Mouse (Mus musculus) liver, adult 10 weeks (tissue): Measurements from ENCODE around the gene Ccdc27. TPM values are rescaled to one million over a fixed set of nuclear protein-coding genes. Genes with fewer than 3 reads are reported as not detected.

Experiments
- polyA plus RNA-seq: library from polyadenylated mRNA; stranded (reverse); fragments of 350-450 nt; fragmentation: Illumina TruSeq; extraction: RNeasy Lipid Tissue Mini Kit (QIAGEN cat#74804); gene quantifications from one replicate; pipeline ENCODE4 v1.2.3, GENCODE M21; 2014; ENCODE audit warnings: low read depth, low replicate concordance

Gene Ccdc27
- polyA plus RNA-seq, result not detected

DNA sequence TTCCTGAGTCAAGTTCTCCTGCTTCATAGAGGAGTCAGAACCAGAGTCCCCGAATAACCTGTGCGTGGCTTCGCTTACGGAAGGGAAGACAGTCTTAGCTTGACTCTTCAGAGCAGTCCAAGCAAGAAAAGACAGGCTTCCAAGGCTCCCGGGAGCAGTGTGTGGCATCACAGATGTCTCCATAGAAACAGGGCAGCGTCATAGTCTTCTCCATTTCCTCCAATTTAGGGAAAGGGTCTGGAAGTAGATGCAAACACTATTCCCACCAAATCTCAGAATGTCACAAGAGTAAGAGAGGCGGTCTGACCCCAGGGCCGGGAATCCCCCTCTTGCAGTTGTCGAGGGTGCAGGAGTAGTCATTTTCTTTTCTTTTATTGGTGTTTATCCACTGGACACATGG lies at the start of gene Ccdc27:
Gene Ccdc27 (minus strand): TSS at position 101 of the 400 bp plus-strand sequence.

DNA sequence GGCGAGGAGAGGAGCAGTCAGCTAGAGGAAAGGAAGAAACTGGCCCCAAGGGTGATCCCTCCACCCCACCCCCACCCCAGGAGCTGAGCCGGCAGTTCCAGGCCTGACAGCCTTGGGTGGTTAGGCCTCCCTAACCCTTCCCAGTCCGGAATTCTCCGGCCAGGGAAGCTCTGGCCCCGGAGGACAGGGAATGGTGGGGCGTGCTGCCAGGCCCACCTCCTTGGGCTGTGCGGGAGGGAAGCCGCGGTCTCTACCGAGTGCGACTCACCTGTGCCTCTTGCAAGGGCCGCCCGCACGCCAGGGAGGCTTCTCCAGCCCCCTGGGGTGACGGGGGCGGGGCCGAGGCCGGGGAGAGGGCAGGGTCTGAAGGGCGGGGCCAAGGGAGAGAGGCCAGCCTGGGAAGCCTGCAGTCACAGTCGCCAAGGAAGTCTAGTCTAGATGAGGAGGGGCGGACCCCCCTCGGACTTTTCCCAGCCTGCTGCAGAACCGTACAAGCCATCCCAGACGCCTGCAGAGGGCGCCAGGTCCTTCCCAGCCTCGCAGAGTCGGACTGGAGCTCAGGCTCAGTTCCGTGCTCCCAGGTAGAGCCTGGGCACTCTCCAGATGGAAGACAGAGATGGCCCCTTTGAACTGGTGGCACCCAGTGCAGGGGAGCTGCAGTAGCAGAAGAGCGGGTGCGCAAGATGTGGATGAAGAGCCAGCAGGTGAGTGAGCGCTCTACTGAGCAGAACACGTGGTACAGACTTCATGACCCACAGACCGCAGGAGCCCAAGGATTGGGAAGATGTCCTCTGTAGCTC lies 16.6 kb downstream of the Ccdc27 start, which contains the start of gene Smim1:
Gene Smim1 (minus strand): TSS at position 590 of the 800 bp plus-strand sequence.

DNA sequence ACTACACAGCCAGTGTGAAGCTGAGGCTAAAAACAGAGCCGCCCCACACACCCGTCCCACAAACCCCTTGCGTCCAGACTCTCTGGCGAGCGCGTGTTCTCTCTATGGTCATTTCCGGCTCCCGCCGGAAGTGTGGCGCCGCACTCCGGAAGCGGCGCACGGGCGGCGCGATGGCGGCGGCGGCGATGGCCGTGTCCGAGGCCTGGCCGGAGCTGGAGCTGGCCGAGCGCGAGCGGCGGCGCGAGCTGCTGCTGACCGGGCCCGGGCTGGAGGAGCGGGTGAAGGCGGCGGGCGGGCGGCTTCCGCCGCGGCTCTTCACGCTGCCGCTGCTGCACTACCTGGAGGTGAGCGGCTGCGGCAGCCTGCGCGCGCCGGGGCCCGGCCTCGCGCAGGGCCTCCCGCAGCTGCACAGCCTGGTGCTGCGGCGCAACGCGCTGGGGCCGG lies 30.8 kb downstream of the Ccdc27 start, which contains the start of gene Lrrc47:
Gene Lrrc47 (plus strand): TSS at position 86 of the 444 bp plus-strand sequence.

Other genes starting within 250 kb of the Ccdc27 start
- 16.9 TPM for gene A430005L14Rik, start 85.4 kb downstream of the Ccdc27 start, polyA plus RNA-seq
- gene Dffb, start 67.6 kb downstream of the Ccdc27 start, polyA plus RNA-seq, result 2.6 TPM
- gene Cep104, start 67.5 kb downstream of the Ccdc27 start, polyA plus RNA-seq, result 2.5 TPM
- gene Lrrc47, start 30.9 kb downstream of the Ccdc27 start, polyA plus RNA-seq, result 9.1 TPM
- gene Smim1, start 16.4 kb downstream of the Ccdc27 start, polyA plus RNA-seq, result not detected
- gene Trp73, start 97.5 kb upstream of the Ccdc27 start, polyA plus RNA-seq, result not detected
- 0.93 TPM for gene Wrap73, start 99.7 kb upstream of the Ccdc27 start, polyA plus RNA-seq
- gene Tprgl, start 118.0 kb upstream of the Ccdc27 start, polyA plus RNA-seq, result 42.4 TPM
- gene Megf6, start 128.1 kb upstream of the Ccdc27 start, polyA plus RNA-seq, result not detected